Mouse (Mus musculus): Measurements from ENCODE around the gene Abhd15. TPM values are rescaled to one million over a fixed set of nuclear protein-coding genes. Genes with fewer than 3 reads are reported as not detected.

The Abhd15 gene
- polyA plus RNA-seq, 1 experiment from 2014 or later: 3.0 TPM

DNA sequence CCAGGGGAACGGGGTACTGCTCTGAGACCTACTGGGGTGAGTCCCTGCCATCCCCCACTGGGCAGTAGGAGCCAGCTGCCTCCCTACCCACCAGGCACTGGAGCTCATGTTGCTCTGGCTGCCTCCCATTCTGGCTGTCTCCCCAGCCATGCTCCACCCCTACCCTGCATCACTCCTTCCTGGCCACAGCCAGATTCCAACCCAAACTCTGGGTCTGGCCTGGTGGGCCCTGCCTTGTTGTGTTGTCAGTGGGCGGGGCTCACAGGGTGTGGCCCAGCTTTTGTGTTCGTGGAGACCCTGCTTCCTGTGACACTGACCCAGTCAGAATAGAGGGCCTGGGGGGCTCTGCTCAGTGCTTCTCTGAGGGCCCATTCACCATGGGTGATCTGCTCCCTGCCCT, 11.4 kb upstream of the Abhd15 start:
- Histone ChIP-seq H3K4me3 (ENCODE audit: low read depth, low read length) (no peak overlapping the region), H3K36me3 (ENCODE audit: insufficient read depth) (peaks cover 89% of the 10 kb centered on the region), H3K27ac (ENCODE audit: low read depth) (no peak overlapping the region), H3K4me1 (ENCODE audit: insufficient read depth) (peaks cover 4% of the 10 kb centered on the region; the same call in 1 of the 2 replicates), H3K9ac (no peak overlapping the region), H3K4me2 (no peak overlapping the region), H3K27me3 (ENCODE audit: insufficient read depth, low read length) (no peaks in the 10 kb centered on the region), H3K9me3 (ENCODE audit: low read depth, low read length) (no peaks in the 10 kb centered on the region)
- ATAC-seq (ENCODE audit: insufficient read depth) (no peak), DNase-seq (no peak)
- no peak for TF ChIP-seq CTCF (IDR thresholded peaks at IDR 0.05; ENCODE audit: low read depth)
- whole genome bisulfite sequencing: 77% methylated on average over 3 of the region's 3 CpGs

DNA sequence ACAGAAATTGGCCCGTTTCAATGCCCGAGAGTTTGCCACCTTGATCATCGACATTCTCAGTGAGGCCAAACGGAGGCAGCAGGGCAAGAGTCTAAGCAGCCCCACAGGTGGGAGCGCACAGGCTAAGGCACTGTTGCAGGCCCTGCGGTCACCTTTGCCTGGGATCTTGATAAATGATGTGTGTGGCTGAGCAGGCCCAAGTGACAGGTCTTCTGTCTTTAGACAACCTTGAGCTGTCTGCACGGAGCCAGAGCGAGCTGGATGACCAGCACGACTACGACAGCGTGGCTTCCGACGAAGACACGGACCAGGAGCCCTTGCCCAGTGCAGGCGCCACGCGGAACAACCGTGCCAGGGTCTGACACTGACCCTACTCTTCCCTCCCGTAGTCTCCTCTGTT, 10.5 kb upstream of the Abhd15 start:
- Histone ChIP-seq H3K9me3 (ENCODE audit: low read depth, low read length) (no peaks in the 10 kb centered on the region), H3K4me3 (ENCODE audit: low read depth, low read length) (no peak overlapping the region), H3K4me1 (ENCODE audit: insufficient read depth) (peaks cover 5% of the 10 kb centered on the region; the same call in 1 of the 2 replicates), H3K27ac (ENCODE audit: low read depth) (no peak overlapping the region), H3K36me3 (ENCODE audit: insufficient read depth) (peaks cover 90% of the 10 kb centered on the region), H3K27me3 (ENCODE audit: insufficient read depth, low read length) (no peaks in the 10 kb centered on the region), H3K9ac (no peak overlapping the region), H3K4me2 (no peak overlapping the region)
- TF ChIP-seq CTCF (IDR thresholded peaks at IDR 0.05; ENCODE audit: low read depth): no peak
- 87% methylated on average over 19 of the region's 19 CpGs for WGBS
- no peak for DNase-seq
- no peak for ATAC-seq (ENCODE audit: insufficient read depth)

DNA sequence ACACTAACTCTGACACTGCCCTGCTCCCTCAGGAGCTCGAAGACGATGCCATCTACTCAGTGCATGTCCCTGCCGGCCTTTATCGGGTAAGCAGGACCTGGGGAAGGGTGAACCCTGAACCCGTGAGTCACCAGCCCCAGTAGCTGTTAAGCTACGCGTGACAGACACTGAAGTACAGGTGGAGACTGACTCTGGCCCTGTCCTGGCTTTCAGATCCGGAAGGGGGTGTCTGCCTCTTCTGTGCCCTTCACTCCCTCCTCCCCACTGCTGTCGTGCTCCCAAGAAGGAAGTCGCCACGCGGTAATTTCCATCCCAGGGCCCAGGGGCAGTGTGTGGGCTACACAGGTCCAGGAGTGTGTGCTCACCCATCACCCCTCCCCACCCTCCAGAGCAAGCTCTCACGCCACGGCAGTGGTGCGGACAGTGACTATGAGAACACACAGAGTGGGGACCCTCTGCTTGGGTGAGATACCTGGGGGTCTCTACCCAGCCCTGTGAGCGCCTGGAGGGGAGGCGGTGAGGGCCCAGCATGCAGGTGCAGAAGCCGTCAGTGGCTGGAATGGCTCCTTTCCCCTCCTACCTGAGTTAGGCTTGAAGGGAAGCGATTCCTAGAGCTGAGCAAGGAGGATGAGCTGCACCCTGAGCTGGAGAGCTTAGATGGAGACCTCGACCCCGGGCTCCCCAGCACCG, 9.5 kb upstream of the Abhd15 start:
- DNase-seq (no peak), ATAC-seq (ENCODE audit: insufficient read depth) (no peak)
- no peak overlapping the region for H3K9ac ChIP-seq
- WGBS: 87% methylated on average over 22 of the region's 22 CpGs
- H3K4me1 ChIP-seq (ENCODE audit: insufficient read depth): peaks cover 5% of the 10 kb centered on the region; the same call in 1 of the 2 replicates
- no peak for TF ChIP-seq CTCF (IDR thresholded peaks at IDR 0.05; ENCODE audit: low read depth)
- H3K9me3 ChIP-seq (ENCODE audit: low read depth, low read length): no peaks in the 10 kb centered on the region
- no peak overlapping the region for H3K4me3 ChIP-seq (ENCODE audit: low read depth, low read length)
- H3K27me3 ChIP-seq (ENCODE audit: insufficient read depth, low read length): no peaks in the 10 kb centered on the region
- no peak overlapping the region for H3K27ac ChIP-seq (ENCODE audit: low read depth)
- peaks cover 87% of the 10 kb centered on the region for H3K36me3 ChIP-seq (ENCODE audit: insufficient read depth)
- H3K4me2 ChIP-seq: no peak overlapping the region

DNA sequence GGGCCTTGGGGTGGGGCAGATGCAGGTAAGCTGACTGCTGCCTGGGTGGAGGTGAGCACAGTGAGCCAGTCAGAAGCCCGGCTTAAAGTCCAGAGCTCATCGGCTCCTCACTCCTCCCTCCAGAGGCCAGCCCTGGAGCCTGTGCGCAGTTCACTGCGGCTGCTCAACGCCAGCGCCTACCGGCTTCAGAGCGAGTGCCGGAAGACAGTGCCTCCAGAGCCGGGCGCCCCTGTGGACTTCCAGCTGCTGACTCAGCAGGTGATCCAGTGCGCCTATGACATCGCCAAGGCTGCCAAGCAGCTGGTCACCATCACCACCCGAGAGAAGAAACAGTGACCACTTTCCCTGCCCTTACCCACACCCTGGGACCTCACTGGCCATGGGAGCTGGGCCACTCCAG, 8.6 kb upstream of the Abhd15 start:
- H3K4me1 ChIP-seq (ENCODE audit: insufficient read depth): peaks cover 5% of the 10 kb centered on the region; the same call in 1 of the 2 replicates
- peaks cover 84% of the 10 kb centered on the region for H3K36me3 ChIP-seq (ENCODE audit: insufficient read depth)
- H3K27me3 ChIP-seq (ENCODE audit: insufficient read depth, low read length): no peaks in the 10 kb centered on the region
- no peak overlapping the region for H3K4me2 ChIP-seq
- DNase-seq: no peak
- no peak for TF ChIP-seq CTCF (IDR thresholded peaks at IDR 0.05; ENCODE audit: low read depth)
- WGBS: 84% methylated on average over 14 of the region's 14 CpGs
- no peak overlapping the region for H3K9ac ChIP-seq
- no peak overlapping the region for H3K27ac ChIP-seq (ENCODE audit: low read depth)
- H3K9me3 ChIP-seq (ENCODE audit: low read depth, low read length): no peaks in the 10 kb centered on the region
- ATAC-seq (ENCODE audit: insufficient read depth): no peak
- no peak overlapping the region for H3K4me3 ChIP-seq (ENCODE audit: low read depth, low read length)

DNA sequence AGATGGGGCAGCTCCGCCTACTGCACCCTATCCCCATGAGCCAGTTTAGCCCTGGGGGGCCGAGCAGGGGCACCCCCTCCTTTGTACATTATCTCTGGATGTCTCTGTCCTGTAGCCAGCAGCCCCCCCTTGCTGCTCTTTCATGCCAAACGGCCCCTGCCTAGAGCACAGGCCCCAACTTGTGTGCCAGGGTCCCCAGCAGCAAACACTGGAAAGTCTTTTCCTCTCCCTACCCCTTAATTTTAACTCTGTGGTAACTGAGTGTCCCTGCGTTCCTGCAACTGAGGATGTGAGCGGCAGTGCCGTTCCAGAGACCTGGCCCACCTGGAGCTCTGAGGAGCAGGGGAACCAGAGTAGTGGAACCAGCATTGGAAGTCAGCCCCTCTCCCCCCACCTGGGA, 8.0 kb upstream of the Abhd15 start:
- Histone ChIP-seq H3K4me1 (ENCODE audit: insufficient read depth) (peaks cover 8% of the 10 kb centered on the region; the same call in 1 of the 2 replicates), H3K4me2 (no peak overlapping the region), H3K36me3 (ENCODE audit: insufficient read depth) (peaks cover 79% of the 10 kb centered on the region), H3K9me3 (ENCODE audit: low read depth, low read length) (no peaks in the 10 kb centered on the region), H3K9ac (no peak overlapping the region), H3K27ac (ENCODE audit: low read depth) (no peak overlapping the region), H3K27me3 (ENCODE audit: insufficient read depth, low read length) (no peaks in the 10 kb centered on the region), H3K4me3 (ENCODE audit: low read depth, low read length) (no peak overlapping the region)
- TF ChIP-seq CTCF (IDR thresholded peaks at IDR 0.05; ENCODE audit: low read depth): no peak
- DNase-seq: no peak
- ATAC-seq (ENCODE audit: insufficient read depth): no peak
- 77% methylated on average over 6 of the region's 6 CpGs for whole genome bisulfite sequencing

DNA sequence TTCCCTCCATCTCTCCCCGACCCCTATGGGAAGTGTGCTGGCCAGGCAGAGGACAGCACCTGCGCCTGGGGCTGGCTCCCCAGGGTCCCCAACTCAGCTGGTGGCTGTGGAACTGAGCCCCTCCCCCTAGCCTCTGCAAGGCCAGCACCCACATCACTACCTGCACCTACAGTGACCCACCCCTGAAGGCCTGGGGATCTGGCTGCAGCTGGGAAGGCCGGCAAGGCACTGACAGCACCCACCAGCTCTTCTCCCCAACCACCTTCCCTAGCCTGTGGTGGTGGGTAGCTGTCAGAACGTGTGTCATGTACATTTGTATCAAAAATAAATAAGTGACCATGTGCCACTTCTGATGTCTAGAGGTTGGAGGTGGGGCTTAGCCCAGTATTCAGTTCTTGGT, 7.5 kb upstream of the Abhd15 start:
- Histone ChIP-seq H3K4me3 (ENCODE audit: low read depth, low read length) (no peak overlapping the region), H3K9me3 (ENCODE audit: low read depth, low read length) (no peaks in the 10 kb centered on the region), H3K9ac (no peak overlapping the region), H3K4me2 (no peak overlapping the region), H3K4me1 (ENCODE audit: insufficient read depth) (peaks cover 11% of the 10 kb centered on the region; the same call in 1 of the 2 replicates), H3K36me3 (ENCODE audit: insufficient read depth) (peaks cover 74% of the 10 kb centered on the region), H3K27ac (ENCODE audit: low read depth) (no peak overlapping the region), H3K27me3 (ENCODE audit: insufficient read depth, low read length) (no peaks in the 10 kb centered on the region)
- WGBS: 66% methylated on average over 4 of the region's 4 CpGs
- DNase-seq: no peak
- peak; percentile 3; the same call in 1 of the 2 replicates for ATAC-seq (ENCODE audit: insufficient read depth)
- TF ChIP-seq CTCF (IDR thresholded peaks at IDR 0.05; ENCODE audit: low read depth): no peak

DNA sequence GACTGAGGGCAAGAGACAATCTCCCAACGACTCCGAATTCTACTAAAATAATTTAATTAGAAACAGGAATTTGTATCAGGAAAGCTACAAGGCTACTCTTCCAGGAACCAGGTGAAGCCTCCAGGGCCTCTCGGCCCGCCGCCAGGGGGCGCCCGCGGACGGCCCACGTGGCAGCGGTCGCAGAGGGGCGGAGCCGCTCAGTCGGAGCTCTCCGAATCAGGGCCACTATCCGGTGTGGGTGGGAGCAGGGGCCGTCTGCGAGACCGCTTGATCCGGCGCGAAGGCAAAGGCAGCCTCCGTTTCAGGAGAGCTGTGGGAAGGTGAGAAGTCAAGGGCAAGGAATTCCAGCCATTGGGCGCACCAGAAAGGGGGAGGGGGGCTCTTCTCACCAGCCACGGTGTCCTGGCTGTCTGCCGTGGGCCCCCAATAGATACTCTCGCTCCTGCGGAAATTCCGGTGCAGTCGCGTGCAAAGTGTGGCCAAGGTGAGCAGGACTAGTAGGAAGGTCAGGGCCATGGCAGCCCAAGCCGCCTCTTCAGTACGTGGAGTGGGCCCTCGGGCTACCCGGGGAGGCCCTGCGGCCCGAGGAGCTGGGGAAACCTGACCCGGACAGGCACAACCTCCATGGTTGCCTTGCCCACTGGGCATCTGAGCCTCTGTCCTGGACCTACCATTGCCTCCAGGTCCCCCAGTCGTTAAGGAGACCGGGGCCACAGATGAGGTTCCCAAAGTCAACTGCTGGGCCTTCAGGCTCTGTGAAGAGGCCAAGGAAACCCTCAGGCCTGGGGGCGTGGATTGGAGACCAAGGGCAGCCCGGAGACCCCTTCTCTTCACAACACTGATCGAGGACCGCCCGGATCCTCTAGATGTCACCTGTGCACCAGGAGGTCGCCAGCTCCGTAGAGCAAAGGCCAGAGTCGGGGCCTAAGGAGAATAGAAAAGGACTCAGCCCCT, 6.6 kb upstream of the Abhd15 start:
- H3K4me2 ChIP-seq: peak overlapping the region; percentile 82
- peak overlapping the region; percentile 40 for H3K9ac ChIP-seq
- no peaks in the 10 kb centered on the region for H3K9me3 ChIP-seq (ENCODE audit: low read depth, low read length)
- peak overlapping the region; percentile 34; the same call in 1 of the 2 replicates for H3K27ac ChIP-seq (ENCODE audit: low read depth)
- H3K36me3 ChIP-seq (ENCODE audit: insufficient read depth): peaks cover 65% of the 10 kb centered on the region
- TF ChIP-seq CTCF (IDR thresholded peaks at IDR 0.05; ENCODE audit: low read depth): peak; percentile 68
- peak overlapping the region; percentile 35 for H3K4me3 ChIP-seq (ENCODE audit: low read depth, low read length)
- DNase-seq: peak; percentile 93
- H3K27me3 ChIP-seq (ENCODE audit: insufficient read depth, low read length): no peaks in the 10 kb centered on the region
- peaks cover 12% of the 10 kb centered on the region; the same call in 1 of the 2 replicates for H3K4me1 ChIP-seq (ENCODE audit: insufficient read depth)
- 16% methylated on average over 49 of the region's 49 CpGs for WGBS
- ATAC-seq (ENCODE audit: insufficient read depth): peak; percentile 62

All from lung, embryonic 14.5 days (tissue).